Mouse (Mus musculus): ENCODE results near the gene Naa25.
"Not testable (repeated sequence)": the region's sequence is repeated elsewhere in the genome, so short reads cannot be mapped to it uniquely, and the experiment has no call there.

Gene Naa25

GRCm38 (mm10) chr5:121397187-121398145 lies at the start of gene Naa25:
Gene Naa25 (plus strand): TSS chr5:121397936.
- peak; percentile 92 for DNase-seq

GRCm38 (mm10) chr5:121359229-121359628 lies 38.5 kb upstream of the Naa25 start:
- no peak for DNase-seq

GRCm38 (mm10) chr5:121361696-121362095 lies 36.0 kb upstream of the Naa25 start:
- peak; percentile 46 for DNase-seq

DNA sequence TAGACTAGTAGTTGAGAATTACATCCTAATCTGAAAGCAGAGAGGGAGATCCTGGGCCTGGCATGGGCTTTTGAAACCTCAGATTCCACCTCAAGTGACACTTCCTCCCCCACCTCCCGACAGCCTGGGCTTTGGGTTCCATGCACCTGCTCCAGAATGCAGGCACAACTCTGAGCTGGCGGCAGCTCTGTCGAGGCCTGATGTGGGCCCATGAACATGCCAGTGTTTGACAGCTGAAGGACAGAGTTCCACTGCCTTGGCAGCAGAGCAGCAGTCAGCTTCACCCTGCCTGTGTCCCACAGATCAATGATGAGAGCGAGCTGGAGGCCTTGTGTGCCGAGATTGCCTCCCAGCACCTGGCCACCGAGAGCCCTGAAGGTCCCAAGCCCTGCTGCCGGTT lies 34.3 kb upstream of the Naa25 start:
- DNase-seq = no peak

- no peak for DNase-seq
Measured at GRCm38 (mm10) chr5:121366449-121367225, 31.1 kb upstream of the Naa25 start.

DNA sequence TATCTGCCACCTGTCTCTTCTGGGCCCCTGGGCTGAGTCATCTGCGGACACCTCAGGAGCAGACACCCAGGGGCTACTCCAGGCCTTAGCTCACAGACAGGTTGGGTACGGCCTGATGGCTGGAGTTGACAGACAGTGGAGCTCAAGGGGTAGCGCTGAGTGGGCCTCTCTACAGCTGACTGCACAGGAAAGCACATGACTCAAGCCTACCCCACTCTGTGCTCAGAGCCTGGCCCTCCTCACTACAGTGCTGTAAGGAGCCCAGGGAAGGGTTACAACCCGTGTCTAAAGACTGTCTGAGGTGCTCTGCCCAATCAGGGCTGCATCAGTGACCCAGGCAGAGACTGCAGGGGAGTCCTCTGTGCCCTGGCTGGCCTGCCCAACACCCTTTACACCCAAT lies 30.5 kb upstream of the Naa25 start:
- DNase-seq = no peak

- no peak for DNase-seq
Measured at GRCm38 (mm10) chr5:121371712-121372111, 26.0 kb upstream of the Naa25 start.

DNA sequence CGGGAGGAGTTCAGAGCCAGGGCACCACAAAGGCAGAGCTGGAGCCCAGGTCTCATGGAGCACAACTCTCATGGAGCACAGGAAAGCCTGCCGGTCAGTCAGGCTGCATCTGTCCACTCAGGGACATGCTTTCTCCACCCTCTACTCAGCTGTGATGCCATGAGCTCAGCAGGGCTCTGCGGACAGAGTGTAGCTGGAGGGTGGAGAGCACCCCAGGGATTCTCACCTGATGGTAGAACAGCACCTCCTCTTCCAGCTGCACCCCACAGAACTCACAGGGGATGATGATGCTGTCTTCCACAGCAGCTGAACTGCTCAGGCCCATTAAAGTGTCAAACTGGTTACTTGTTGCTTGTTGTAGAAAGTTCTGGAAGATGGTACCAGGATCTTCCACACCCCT lies 22.9 kb upstream of the Naa25 start:
- DNase-seq = no peak

DNA sequence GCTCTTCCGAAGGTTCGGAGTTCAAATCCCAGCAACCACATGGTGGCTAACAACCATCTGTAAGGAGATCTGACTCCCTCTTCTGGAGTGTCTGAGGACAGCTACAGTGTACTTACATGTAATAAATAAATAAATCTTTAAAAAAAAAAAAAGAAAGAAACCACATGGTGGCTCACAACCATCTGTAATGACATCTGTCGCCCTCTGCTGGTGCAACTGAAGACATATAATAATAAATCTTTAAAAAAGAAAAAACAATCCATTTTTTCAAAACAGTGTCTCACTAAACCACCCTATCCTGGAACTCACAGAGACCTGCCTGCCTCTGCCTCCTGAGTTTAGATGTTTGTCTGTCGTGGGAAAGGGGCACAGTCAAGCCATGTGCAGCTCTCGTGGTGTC lies 20.8 kb upstream of the Naa25 start:
- not testable (repeated sequence) for DNase-seq

DNA sequence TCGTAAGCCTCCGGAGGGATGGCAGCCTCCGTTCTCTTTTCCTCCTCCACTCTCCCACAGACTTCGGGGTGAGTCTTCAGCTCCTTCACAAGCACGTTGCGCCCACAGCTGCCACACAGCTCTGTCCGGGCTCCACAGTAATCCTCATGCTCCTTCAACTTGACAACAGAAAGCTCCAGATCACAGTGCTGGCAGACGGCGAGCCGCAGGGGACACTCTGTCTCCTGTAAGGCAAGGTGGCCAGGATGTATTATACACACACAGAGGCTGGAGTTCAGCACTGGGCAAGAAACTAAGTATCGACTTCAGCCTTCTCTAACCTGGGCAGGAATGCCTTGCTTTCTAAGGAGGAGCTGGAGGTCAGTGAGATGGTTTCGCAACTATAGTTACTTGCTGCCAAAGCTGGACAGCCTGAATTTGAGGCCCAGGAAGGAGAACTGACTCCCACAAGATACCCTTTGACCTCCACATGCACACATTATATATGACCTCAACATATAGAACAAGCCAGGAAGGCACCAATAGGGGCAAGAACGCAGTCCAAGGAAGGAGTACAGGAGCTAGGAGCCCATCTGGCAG lies 19.0 kb upstream of the Naa25 start:
- no peak for DNase-seq

DNA sequence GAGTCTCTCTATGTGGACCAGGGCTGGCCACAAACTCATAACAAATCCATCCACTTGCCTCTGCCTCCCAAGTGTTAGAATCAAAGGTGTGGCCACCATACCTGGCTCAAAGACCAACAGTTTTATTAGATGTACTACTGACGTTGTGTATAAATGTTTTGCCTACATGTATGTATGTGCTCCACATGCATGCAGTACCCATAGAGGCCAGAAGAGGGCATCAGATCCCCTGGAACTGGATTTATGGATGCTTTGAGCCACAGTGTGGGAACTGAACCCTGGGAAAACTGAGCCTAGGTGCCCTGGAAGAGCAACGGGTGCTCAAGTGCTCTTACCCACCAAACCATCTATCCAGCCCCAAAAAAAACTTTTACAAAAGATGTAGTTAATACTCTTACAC lies 17.0 kb upstream of the Naa25 start:
- no peak for DNase-seq

- DNase-seq = no peak
Measured at GRCm38 (mm10) chr5:121383857-121384756, 13.6 kb upstream of the Naa25 start.

- DNase-seq = no peak
Measured at GRCm38 (mm10) chr5:121384757-121385460, 12.8 kb upstream of the Naa25 start.

- peak; percentile 91 for DNase-seq
Measured at GRCm38 (mm10) chr5:121385461-121386119, 12.1 kb upstream of the Naa25 start, which contains the start of gene Trafd1. Gene Trafd1 (minus strand): TSS chr5:121385632.

DNA sequence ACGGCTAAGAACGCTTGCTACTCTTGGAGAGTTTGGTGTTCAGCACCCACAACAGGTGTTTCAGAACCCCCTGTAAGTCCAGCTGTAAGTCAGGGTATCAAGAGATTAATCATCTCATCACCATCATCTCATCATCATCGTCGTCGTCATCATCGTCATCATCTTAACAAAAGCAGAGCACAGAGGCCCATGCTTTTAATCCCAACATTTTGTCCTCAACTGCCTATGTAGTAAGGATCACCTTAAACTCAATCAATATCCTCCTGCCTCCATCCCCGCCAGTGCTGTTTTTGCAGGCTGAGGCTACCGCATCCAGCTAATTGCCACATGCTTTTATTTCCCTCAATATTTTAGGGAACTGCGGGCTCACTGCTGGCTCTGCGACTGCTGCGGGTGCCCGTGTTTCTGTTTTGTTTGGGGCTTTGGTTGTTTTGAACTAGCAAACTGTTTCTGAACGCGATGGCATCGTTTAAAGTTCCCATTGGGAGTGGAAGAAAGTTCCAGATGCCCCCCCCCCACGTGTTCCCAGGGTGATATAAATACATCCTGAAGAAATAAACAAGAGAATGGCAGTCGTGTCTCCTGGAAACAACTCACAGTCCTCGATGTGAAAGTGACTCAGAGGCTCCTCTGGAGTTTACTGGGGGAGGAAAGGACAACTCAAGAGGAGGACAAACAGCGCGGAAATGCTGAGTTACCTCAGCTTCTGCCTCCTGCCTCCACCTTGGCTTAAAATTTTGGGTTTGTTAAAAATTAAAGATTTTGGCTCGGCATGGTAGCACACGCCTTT lies 11.4 kb upstream of the Naa25 start:
- no peak for DNase-seq

GRCm38 (mm10) chr5:121387126-121387525 lies 10.6 kb upstream of the Naa25 start:
- no peak for DNase-seq

DNA sequence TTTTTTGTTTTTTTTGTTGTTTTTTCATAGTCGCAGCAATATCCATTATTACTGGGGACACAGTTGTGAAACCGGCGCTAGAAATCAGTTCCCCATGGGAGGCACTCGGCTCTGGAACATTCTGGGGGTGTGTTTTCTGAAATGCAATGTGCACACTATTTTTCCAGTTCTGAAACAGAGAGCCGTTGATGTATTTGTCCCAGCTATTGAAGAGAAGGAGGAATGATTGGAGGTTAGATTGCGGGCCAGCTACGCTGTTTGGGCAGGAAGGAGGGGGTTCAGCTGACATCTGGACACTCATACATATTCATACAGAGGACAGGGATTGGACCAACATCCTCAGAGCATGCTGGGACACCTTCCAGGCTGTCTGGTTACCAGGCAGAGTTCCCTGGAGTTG lies 8.6 kb upstream of the Naa25 start:
- DNase-seq = no peak

GRCm38 (mm10) chr5:121389691-121390090 lies 8.0 kb upstream of the Naa25 start:
- DNase-seq = no peak

- no peak for DNase-seq
Measured at GRCm38 (mm10) chr5:121392667-121393380, 4.9 kb upstream of the Naa25 start.

DNA sequence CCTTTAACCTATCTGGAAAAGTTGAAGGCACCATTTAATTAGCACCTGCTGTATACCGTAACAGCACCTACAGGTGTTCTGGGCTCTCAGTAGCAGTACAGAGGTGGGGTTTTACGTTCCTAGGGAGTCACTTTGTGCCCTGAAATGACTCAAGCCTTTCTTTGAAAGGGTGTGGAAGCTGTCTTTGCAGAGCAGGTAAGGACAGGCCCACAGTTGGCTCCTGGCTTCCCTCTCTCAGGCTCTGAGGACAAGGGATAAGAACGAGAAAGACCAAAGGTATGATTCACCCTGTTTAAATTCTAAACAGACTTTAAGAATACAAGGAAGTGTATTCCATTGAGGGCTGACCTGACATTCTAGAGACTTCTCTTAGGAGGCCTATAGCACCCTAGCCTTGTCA lies 4.3 kb upstream of the Naa25 start:
- no peak for DNase-seq

Measured in cerebellum, adult 8-10 months (tissue).